Mouse (Mus musculus): ENCODE results near the gene Zbtb42.

Gene Zbtb42

DNA sequence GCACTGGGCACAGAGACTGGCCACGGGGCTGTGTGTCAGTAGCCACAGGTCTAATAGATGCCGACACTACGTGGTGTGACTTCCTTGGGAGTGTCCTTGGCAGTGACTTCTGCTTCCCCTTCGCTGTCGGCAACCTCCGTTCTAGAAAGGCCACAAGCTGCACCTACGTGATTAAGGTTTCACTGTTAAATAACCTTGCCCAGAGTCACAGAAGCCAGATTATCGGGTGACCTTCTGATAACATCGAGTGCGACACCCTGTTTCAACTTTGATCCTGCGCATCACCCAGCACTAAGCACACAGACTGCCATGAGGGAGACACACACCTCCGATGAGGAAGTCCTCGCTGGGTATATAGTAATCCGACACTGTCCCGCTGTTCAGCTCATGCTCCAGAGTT lies 9.8 kb downstream of the Zbtb42 start:
- no peak for DNase-seq (ENCODE audit: low read depth)

DNA sequence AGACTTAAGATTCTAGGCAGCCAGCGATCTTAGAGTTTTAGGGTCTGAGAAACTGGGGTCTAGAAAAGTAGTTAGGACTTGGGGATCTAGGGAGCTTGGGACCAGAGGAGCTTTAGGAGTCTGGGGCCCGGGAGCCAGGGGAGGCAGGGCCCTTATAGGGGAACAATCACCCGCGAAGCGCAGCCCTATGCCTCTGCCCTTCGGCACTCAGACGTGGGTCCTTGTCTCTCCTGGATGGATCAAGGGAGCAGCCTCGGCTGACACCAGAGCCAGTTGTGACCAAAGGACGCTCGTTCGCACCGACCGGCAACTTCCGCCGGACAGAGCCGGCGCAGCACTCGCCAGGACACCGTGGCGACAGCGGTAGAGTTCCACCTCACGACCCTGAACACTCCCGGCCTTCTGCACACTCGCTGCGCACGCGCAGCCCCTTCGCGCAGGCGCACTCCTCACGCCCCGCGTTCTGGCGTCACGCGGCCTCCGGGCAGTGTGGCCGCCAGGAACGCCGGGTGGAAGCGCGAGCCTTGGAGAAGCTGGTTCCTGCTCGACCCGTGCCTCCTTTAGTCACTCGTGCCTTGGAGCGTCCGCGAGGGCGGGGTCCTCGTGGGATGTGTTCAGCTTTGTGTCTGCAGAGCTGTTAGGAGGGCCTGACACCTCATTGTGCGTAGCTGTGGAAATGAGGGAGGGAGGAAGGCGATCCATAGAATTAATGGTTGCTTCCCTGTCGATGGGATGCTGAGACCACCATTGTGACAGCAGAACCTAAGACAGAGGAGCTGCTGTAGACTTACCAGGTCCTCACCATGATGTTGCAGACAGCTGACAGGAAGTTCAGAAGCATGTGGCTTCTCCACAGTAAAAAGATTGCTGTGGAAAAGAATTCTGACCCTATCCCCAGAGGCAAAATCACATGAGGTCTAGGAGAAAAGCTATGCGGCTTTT lies 14.8 kb downstream of the Zbtb42 start:
- DNase-seq (ENCODE audit: low read depth) = peak; percentile 78

GRCm38 (mm10) chr12:112694127-112694475 lies 15.5 kb downstream of the Zbtb42 start:
- DNase-seq (ENCODE audit: low read depth) = no peak

GRCm38 (mm10) chr12:112696806-112697425 lies 18.3 kb downstream of the Zbtb42 start:
- no peak for DNase-seq (ENCODE audit: low read depth)

DNA sequence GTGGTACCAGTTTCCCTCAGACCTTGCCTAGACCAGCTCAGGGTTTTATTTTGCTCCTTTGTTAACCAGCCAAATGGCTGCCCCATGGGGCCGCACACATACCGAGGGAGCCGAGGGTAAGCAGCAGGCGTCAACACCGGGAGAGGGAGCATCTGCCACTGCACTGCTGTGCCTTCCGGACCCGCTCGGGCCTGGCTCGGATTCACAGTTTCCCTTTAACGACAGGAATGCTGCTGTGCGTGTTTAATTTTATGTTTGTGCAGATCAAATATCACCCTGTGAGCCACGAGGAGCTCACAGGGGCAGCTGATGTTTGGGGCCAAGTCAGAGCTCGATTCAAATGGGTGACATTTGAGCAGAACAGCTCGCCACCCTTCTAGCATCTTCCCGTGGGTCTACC lies 21.9 kb downstream of the Zbtb42 start:
- no peak for DNase-seq (ENCODE audit: low read depth)

DNA sequence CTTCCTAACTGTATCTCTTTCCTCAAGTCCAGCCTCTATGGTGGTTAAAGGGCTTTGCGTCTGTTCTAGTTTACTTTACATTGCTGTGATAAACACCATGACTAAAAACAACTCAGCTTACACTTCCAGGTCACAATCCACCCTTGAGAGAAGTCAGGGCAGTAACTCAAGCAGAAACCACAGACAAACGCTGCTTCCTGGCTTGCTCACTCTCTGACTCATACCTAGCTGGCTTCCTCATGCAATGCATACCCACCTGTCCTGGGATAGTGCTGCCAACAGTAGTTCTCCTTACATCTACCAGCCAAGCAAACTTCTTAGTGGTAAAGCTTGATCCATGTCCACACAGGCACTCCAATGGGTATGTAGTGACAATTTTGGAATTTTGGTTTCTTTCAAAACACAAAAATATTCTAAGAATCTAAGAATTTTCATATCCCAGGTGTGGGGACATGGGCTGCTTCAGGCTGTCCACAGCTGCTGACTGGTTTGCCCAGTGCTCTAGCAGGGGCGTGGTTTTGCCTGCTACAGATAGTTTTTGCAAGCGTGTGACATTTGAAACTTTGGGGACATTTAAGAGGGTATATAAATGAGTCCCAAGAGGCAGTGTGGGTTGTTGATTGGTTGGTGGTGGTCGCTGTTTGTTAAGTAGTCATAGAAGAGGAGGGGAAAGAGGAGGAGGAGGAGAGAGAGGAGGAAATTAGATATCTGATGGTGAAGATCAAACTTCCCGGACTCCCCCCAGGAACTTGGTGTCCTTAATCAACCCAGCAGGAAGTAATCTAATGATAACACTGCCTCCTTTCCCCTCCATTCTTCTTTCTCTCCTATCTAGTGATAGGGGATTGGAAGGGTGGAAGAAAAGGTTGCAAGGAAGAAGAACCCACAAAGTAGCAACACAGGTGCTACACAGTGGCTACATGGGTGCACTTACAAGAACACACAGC lies 24.0 kb downstream of the Zbtb42 start:
- DNase-seq (ENCODE audit: low read depth) = no peak

GRCm38 (mm10) chr12:112706704-112707572 lies 28.3 kb downstream of the Zbtb42 start:
- peak; percentile 63 for DNase-seq (ENCODE audit: low read depth)

GRCm38 (mm10) chr12:112707573-112707869 lies 28.9 kb downstream of the Zbtb42 start:
- DNase-seq (ENCODE audit: low read depth) = no peak

DNA sequence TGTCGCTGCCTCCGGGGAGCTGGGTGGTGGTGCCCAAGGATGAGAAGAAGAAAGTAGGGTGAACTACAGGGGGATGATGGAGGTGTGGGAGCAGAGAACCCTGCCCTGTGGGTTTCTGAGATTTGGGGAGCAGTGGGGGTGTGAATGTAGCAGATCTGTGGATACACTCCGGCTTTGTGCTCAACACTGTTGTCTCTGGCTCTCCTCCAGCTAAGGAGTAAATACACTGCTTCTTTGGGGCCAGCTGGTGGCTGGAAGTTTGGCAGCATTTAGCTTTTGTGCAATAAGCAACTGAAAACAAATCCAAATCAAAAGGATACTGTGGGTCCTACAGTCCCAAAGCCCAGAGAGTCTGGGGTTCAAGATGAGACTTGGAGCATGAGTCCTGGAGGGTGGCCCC lies 35.4 kb downstream of the Zbtb42 start:
- no peak for DNase-seq (ENCODE audit: low read depth)

DNA sequence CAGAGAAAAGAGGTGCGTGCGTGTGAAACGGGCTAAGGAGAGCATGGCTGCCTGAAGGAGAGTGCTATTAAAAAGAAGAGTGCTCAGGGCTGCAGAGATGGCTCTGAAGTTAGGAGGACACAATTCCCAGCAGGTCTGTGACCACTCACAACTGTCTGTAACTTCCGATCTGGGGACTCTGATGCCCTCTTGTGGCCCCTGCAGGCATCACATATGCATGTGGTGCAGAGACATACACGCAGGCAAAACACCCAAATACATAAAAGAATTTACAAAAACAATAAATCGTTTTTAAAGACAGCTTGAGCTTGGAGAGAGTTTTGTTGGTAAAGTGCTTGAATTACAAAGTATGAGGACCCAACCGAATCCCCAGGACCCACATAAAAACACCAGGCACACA lies 38.5 kb downstream of the Zbtb42 start:
- peak; percentile 34 for DNase-seq (ENCODE audit: low read depth)

- no peak for DNase-seq (ENCODE audit: low read depth)
These were observed 40.4 kb downstream of the Zbtb42 start for GRCm38 (mm10) chr12:112718995-112719394.

- no peak for DNase-seq (ENCODE audit: low read depth)
These were observed 41.6 kb downstream of the Zbtb42 start, which contains the start of gene Cep170b for GRCm38 (mm10) chr12:112720216-112720615. Gene Cep170b, plus strand, starts transcription at chr12:112720455.

GRCm38 (mm10) chr12:112720890-112721423 lies 42.3 kb downstream of the Zbtb42 start:
- DNase-seq (ENCODE audit: low read depth) = no peak

DNA sequence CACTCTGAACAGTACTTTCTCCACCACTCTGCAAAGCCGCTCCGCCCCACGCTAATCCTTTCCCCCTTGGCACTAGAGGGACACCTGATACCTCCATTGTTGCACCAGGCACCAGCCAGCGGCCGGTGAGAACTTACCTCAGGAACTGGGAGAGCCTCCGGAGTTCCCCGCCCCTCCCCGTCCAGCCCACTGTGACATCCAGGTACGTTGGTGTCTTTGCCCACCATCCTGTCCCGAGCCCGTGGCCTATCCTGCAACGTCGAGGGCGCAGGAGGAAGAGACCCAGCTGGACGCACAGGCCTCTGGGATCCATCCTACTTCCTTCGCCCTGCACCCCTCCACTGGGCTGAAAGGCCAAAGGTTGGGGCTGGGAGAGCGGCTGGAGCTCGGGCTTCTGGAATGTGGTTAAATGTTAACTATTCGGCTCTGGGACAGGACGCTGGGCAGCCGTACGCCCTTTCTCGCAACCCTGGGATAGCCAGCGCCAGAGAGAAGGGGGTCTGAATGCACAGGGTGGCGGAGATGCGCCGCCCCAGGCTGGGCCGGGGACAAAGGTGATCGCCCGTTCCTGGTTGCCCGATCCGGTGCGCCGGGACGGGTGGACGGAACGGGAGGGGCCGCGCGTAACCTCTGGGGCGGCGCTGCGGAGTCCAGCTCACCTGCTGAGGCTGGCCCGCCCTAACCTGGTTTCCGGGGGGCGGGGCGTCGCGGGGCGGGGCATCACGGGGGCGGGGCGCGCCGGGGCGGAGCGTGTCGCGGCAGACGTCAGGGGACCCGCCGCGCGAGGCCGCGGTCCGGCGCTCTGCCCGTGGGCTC lies 43.0 kb downstream of the Zbtb42 start:
- no peak for DNase-seq (ENCODE audit: low read depth)

DNA sequence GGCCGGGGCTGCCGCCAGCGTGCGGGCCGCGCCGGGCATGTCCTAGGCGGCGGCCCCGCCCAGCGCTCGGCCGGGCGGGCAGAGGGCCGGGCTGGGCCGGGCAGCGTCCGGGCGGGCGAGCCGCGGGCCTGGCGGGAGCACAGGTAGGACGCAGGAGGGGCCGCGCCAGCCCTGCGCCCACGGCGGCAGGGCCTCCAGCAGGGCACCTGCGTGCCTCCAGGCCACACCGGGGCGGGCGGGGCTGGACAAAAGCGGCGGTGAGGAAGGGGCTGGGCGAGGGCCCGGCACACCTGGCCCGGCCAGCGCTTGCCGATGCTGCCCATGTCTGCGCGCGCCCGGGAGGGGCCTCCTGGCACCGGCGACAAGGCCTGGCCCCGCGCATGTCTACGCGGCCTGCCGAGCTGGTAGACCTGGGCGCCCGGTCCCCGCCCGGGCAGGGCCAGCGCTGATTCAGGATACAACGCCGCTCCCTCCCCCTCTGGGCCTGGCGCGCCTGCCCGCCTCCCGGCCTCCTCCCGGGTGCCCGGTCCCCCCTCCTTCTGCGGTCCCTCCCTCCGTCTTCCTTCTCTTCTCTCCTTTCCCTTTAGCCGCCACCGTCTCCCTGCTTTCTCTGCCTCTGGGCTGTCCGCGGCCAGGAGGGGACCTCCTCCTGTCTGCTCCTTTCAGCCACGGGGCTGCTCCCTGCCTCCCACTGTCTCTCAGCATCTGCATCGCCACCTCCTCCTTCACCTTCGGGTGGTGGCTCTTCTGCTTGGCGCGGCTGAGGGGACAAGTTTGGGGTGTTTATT lies 43.8 kb downstream of the Zbtb42 start:
- no peak for DNase-seq (ENCODE audit: low read depth)

DNA sequence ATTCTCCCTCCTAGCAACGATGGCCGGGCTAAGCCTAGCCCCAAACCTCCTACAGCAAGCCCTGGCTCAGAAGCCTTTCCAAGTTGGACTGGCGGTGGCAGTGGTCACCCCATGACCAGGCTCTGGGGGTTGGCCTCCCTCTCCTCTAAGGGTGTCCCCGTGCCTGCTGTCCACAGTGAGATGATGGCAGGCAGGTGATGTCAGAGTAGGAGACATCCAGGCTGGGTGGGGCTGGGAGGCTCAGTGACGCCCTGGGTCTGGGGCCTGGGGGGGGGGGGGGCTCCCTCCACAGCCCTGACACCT lies 44.4 kb downstream of the Zbtb42 start:
- no peak for DNase-seq (ENCODE audit: low read depth)

GRCm38 (mm10) chr12:112723445-112723844 lies 44.8 kb downstream of the Zbtb42 start:
- DNase-seq (ENCODE audit: low read depth) = no peak

- DNase-seq (ENCODE audit: low read depth) = peak; percentile 44
These were observed 45.6 kb downstream of the Zbtb42 start for GRCm38 (mm10) chr12:112724077-112724805.

DNA sequence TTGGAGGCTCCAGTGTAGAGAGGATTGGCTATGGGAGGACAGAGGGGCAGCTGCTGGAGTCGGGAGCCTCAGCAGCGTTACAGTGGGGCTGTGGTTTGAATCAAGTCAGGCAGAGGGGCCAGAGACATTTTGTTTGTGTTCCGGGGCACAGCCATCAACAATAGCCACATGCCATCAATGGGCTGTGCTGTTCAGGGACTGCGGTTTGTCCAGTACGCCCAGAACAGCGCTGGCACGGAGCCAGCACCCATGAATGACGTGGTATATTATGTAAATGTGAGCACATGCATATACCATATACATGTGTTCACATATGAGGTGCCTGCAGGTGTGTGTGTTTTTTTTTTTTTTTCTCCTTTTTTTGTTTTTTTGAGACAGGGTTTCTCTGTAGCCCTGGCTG lies 49.2 kb downstream of the Zbtb42 start:
- DNase-seq (ENCODE audit: low read depth) = no peak
